ENCODE assay signal across 8 mouse cellular contexts in genomic region chr5:34761509-34761908, GRCm38 (mm10). TPM values are rescaled to one million over a fixed set of nuclear protein-coding genes. Genes with fewer than 3 reads are reported as not detected.
A peak's percentile ranks its signal among the peaks of the same experiment; 100 is the strongest.
DNase-seq lines count a peak whose midpoint lies in the region; ATAC-seq and TF ChIP-seq lines count a peak whose summit lies in the region.

TSS of gene Htt (plus strand) at chr5:34761740.

- TF ChIP-seq CTCF in bone marrow, adult 2 months (IDR thresholded peaks at IDR 0.05; ENCODE audit: control insufficient read depth, insufficient read depth, low read length), result no peak
- peak; percentile 46 for TF ChIP-seq CTCF in midbrain, postnatal 0 days (IDR thresholded peaks at IDR 0.05)

- H3K36me3 ChIP-seq in embryonic facial prominence, embryonic 15.5 days, result no peaks in the 10 kb centered on the region
- H3K36me3 ChIP-seq in limb, embryonic 14.5 days (ENCODE audit: control insufficient read depth, insufficient read depth, low read length), result no peaks in the 10 kb centered on the region
- no peaks in the 10 kb centered on the region for H3K36me3 ChIP-seq in midbrain, postnatal 0 days (ENCODE audit: insufficient read depth, low read length)

- TF ChIP-seq POLR2A in bone marrow, adult 2 months (IDR thresholded peaks at IDR 0.05; ENCODE audit: borderline replicate concordance, control insufficient read depth, low read depth, low read length), result peak; percentile 94
- peak; percentile 78; the same call in 1 of the 2 replicates for TF ChIP-seq POLR2A in limb, embryonic 14.5 days (IDR thresholded peaks at IDR 0.05; ENCODE audit: borderline replicate concordance, extremely low read depth, insufficient read depth, insufficient read length)

- no peaks in the 10 kb centered on the region; the same call in 1 of the 2 replicates for H3K4me1 ChIP-seq in bone marrow, adult 2 months (ENCODE audit: control insufficient read depth, insufficient read depth, low read length)
- H3K4me1 ChIP-seq in embryonic facial prominence, embryonic 15.5 days, result peaks cover 15% of the 10 kb centered on the region
- H3K4me1 ChIP-seq in limb, embryonic 14.5 days (ENCODE audit: control insufficient read depth, insufficient read depth, low read length), result peaks cover 8% of the 10 kb centered on the region
- H3K4me1 ChIP-seq in midbrain, postnatal 0 days (ENCODE audit: insufficient read depth, low read length), result no peaks in the 10 kb centered on the region; the same call in 1 of the 2 replicates

- no peaks in the 10 kb centered on the region for H3K27me3 ChIP-seq in embryonic facial prominence, embryonic 15.5 days
- no peaks in the 10 kb centered on the region for H3K27me3 ChIP-seq in limb, embryonic 14.5 days (ENCODE audit: control insufficient read depth, insufficient read depth, low read length)
- no peaks in the 10 kb centered on the region for H3K27me3 ChIP-seq in midbrain, postnatal 0 days (ENCODE audit: insufficient read depth, low read length)

- peak within 1 kb of the TSS; percentile 80 for H3K4me2 ChIP-seq in embryonic facial prominence, embryonic 15.5 days (replicated peaks)
- H3K4me2 ChIP-seq in limb, embryonic 14.5 days (replicated peaks; ENCODE audit: low read depth, low read length, severe bottlenecking), result peak within 1 kb of the TSS; percentile 60
- peak within 1 kb of the TSS; percentile 92 for H3K4me2 ChIP-seq in midbrain, postnatal 0 days (ENCODE audit: low read depth, low read length, poor library complexity, severe bottlenecking)

- peak; percentile 98 for ATAC-seq in embryonic facial prominence, embryonic 15.5 days (ENCODE audit: insufficient number of reproducible peaks, low FRiP score, low TSS enrichment, low read depth)
- ATAC-seq in limb, embryonic 14.5 days (ENCODE audit: low FRiP score, low read depth), result peak; percentile 98
- peak; percentile 97 for ATAC-seq in midbrain, postnatal 0 days (ENCODE audit: low FRiP score)

- peak; percentile 98 for DNase-seq in 416B (ENCODE audit: low read depth)
- peak; percentile 97 for DNase-seq in heart, adult 8-10 months (ENCODE audit: low spot score)
- peak; percentile 97 for DNase-seq in kidney, adult 9 months
- peak; percentile 96 for DNase-seq in limb, embryonic 14.5 days (ENCODE audit: low spot score)
- peak; percentile 98 for DNase-seq in midbrain, postnatal 0 days (ENCODE audit: low spot score)
- DNase-seq in spleen, postnatal 14 days (ENCODE audit: low spot score in 2 of 2), result peak; percentile 88 to 91

- peak within 1 kb of the TSS; percentile 80 for H3K9ac ChIP-seq in embryonic facial prominence, embryonic 15.5 days
- peak within 1 kb of the TSS; percentile 93 for H3K9ac ChIP-seq in limb, embryonic 14.5 days (ENCODE audit: low read depth, low read length, severe bottlenecking)
- peak within 1 kb of the TSS; percentile 92 for H3K9ac ChIP-seq in midbrain, postnatal 0 days (replicated peaks; ENCODE audit: low read length, poor library complexity, severe bottlenecking)

- no peaks in the 10 kb centered on the region for H3K9me3 ChIP-seq in embryonic facial prominence, embryonic 15.5 days (replicated peaks)
- no peaks in the 10 kb centered on the region for H3K9me3 ChIP-seq in limb, embryonic 14.5 days (ENCODE audit: control insufficient read depth, low read length)
- H3K9me3 ChIP-seq in midbrain, postnatal 0 days (ENCODE audit: low read length), result no peaks in the 10 kb centered on the region

- H3K4me3 ChIP-seq in bone marrow, adult 2 months (replicated peaks; ENCODE audit: control insufficient read depth, low read depth, low read length), result peak within 1 kb of the TSS; percentile 95
- peak within 1 kb of the TSS; percentile 83 for H3K4me3 ChIP-seq in embryonic facial prominence, embryonic 15.5 days (replicated peaks)
- peak within 1 kb of the TSS; percentile 96 for H3K4me3 ChIP-seq in limb, embryonic 14.5 days (replicated peaks; ENCODE audit: low read length)
- H3K4me3 ChIP-seq in midbrain, postnatal 0 days (ENCODE audit: low read depth, low read length), result peak within 1 kb of the TSS; percentile 100

- WGBS in bone marrow, adult 2 months, result under 1% methylated on average over 35 of the region's 35 CpGs
- WGBS in embryonic facial prominence, embryonic 15.5 days, result 0% methylated on average over 35 of the region's 35 CpGs
- under 1% methylated on average over 35 of the region's 35 CpGs for WGBS in limb, embryonic 14.5 days
- WGBS in midbrain, postnatal 0 days, result under 1% methylated on average over 35 of the region's 35 CpGs

- peak within 1 kb of the TSS; percentile 61 for H3K27ac ChIP-seq in bone marrow, adult 2 months (ENCODE audit: control insufficient read depth, insufficient read depth, low read depth, low read length, poor library complexity)
- H3K27ac ChIP-seq in embryonic facial prominence, embryonic 15.5 days (replicated peaks), result peak within 1 kb of the TSS; percentile 92
- peak within 1 kb of the TSS; percentile 90 for H3K27ac ChIP-seq in limb, embryonic 14.5 days (replicated peaks; ENCODE audit: low read depth, low read length)
- peak within 1 kb of the TSS; percentile 93 for H3K27ac ChIP-seq in midbrain, postnatal 0 days (ENCODE audit: low read depth, low read length)

RNA-seq across cellular contexts. Expression of gene Htt, which starts in this region (rescaled TPM):
- 8.2 and 12.6 TPM in 2 replicates for polyA plus RNA-seq in bone marrow, adult 2 months (2011; ENCODE audit: insufficient read depth, insufficient read length, low replicate concordance, missing spikeins)
- 11.8 and 12.7 TPM in 2 replicates for polyA plus RNA-seq in embryonic facial prominence, embryonic 15.5 days (2015; fragmentation: Nextera tagmentation; extraction: Ambion mirVana)
- total RNA-seq in heart, adult 8-10 months (2022), result 10 to 100 TPM; 12.1 to 13.2 (median 12.4) TPM
- polyA plus RNA-seq in limb, embryonic 14.5 days (2012; rRNA removed), result 22.9 and 24.5 TPM in 2 replicates
- 16.2 and 17.9 TPM in 2 replicates for polyA plus RNA-seq in limb, embryonic 14.5 days (2014; fragmentation: Nextera tagmentation; extraction: Ambion mirVana)
- 39.9 and 43.6 TPM in 2 replicates for total RNA-seq in midbrain, postnatal 0 days (2014; rRNA removed)
- 6.0 and 7.4 TPM in 2 replicates for polyA plus RNA-seq in midbrain, postnatal 0 days (2015; fragmentation: Nextera tagmentation; extraction: Ambion mirVana)

Comparison
In these comparisons a context has a peak if more than half of its experiments do, and no peak if none do; other contexts are left out.
1. Peak in every context shown above with its lines: DNase-seq, ATAC-seq, H3K4me3 ChIP-seq and H3K27ac ChIP-seq.